Mouse (Mus musculus): ENCODE measurements around the gene Prim1. TPM values are rescaled to one million over a fixed set of nuclear protein-coding genes. Genes with fewer than 3 reads are reported as not detected.
A peak's percentile ranks its signal among the peaks of the same experiment; 100 is the strongest.

Prim1 gene
- total and polyA plus RNA-seq, 2 experiments from 2014 or later: 22.9 to 37.3 TPM

- H3K4me3 ChIP-seq (ENCODE audit: low read depth, low read length): peak overlapping the region; percentile 96
- no peaks in the 10 kb centered on the region for H3K9me3 ChIP-seq (ENCODE audit: low read length)
- peak overlapping the region; percentile 97 for H3K27ac ChIP-seq (ENCODE audit: low read depth, low read length)
- H3K36me3 ChIP-seq (ENCODE audit: insufficient read depth): peaks cover 25% of the 10 kb centered on the region
- H3K27me3 ChIP-seq (ENCODE audit: insufficient read depth, low read length): no peaks in the 10 kb centered on the region
- no peak for TF ChIP-seq CTCF (IDR thresholded peaks at IDR 0.05; ENCODE audit: low read depth)
- H3K4me2 ChIP-seq (ENCODE audit: low read depth): peak overlapping the region; percentile 66
- DNase-seq (peak; percentile 16), ATAC-seq (no peak)
- WGBS: 4% methylated on average over 10 of the region's 10 CpGs
- H3K4me1 ChIP-seq (ENCODE audit: insufficient read depth): peaks cover 20% of the 10 kb centered on the region; the same call in 1 of the 2 replicates
- H3K9ac ChIP-seq: peak overlapping the region; percentile 91
These were observed 21.9 kb downstream of the Prim1 start for GRCm38 (mm10) chr10:128036746-128037425.

DNA sequence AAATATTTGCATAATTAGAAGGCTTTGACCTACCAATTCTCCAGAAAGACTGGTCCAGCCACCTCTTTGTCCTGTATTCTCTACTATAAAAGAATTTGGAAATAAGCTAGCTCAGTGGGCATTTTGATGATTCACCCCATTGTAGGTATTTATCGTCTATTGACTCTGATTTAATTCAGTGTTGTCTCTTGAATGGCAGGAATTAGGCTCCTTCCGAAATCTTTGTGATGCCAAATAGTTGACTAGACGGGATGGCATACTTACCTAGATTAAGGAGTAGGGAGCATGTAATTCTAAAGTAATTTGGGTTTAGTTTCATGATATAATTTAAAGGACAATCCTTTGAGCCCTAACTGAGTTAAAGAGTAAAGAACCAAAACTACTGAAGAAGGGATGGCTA lies 23.0 kb downstream of the Prim1 start:
- Histone ChIP-seq H3K9me3 (ENCODE audit: low read length) (no peaks in the 10 kb centered on the region), H3K36me3 (ENCODE audit: insufficient read depth) (peaks cover 25% of the 10 kb centered on the region), H3K27ac (ENCODE audit: low read depth, low read length) (no peak overlapping the region), H3K4me1 (ENCODE audit: insufficient read depth) (peaks cover 20% of the 10 kb centered on the region; the same call in 1 of the 2 replicates), H3K9ac (0 out of 2 replicates have a peak overlapping the region, but pooled peaks have one; percentile 6), H3K4me3 (ENCODE audit: low read depth, low read length) (no peak overlapping the region), H3K4me2 (ENCODE audit: low read depth) (peak overlapping the region; percentile 13; the same call in 1 of the 2 replicates), H3K27me3 (ENCODE audit: insufficient read depth, low read length) (no peaks in the 10 kb centered on the region)
- TF ChIP-seq CTCF (IDR thresholded peaks at IDR 0.05; ENCODE audit: low read depth): no peak
- DNase-seq (no peak), ATAC-seq (no peak)
- 36% methylated on average over 3 of the region's 3 CpGs for WGBS

DNA sequence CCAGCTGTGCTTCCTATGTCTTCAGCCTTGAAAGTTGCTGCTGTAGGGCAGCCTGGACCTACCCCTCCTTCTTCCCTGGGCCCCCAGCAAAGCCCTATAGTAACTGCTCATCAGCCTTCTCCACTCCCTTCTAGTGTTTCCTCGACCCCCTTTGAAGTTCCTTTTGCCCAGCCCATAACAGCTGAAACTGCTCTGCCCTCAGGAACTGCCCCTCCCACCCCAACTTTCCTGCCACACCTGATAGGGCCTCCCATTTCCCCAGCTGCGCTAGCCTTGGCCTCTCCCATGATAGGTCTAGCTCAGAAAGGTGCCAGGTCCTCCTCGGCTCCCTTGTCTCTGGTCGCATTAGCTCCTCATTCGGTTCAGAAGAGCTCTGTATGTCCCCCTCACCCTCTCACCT lies 24.2 kb downstream of the Prim1 start:
- ATAC-seq: no peak
- no peak overlapping the region for H3K27ac ChIP-seq (ENCODE audit: low read depth, low read length)
- no peak for TF ChIP-seq CTCF (IDR thresholded peaks at IDR 0.05; ENCODE audit: low read depth)

GRCm38 (mm10) chr10:128039858-128040257 lies 24.9 kb downstream of the Prim1 start:
- H3K4me3 ChIP-seq (ENCODE audit: low read depth, low read length): no peak overlapping the region
- DNase-seq (no peak), ATAC-seq (no peak)
- no peaks in the 10 kb centered on the region for H3K9me3 ChIP-seq (ENCODE audit: low read length)
- no peak overlapping the region for H3K27ac ChIP-seq (ENCODE audit: low read depth, low read length)
- H3K36me3 ChIP-seq (ENCODE audit: insufficient read depth): peaks cover 42% of the 10 kb centered on the region
- TF ChIP-seq CTCF (IDR thresholded peaks at IDR 0.05; ENCODE audit: low read depth): no peak
- H3K27me3 ChIP-seq (ENCODE audit: insufficient read depth, low read length): no peaks in the 10 kb centered on the region
- 56% methylated on average over 3 of the region's 3 CpGs for WGBS
- no peak overlapping the region for H3K4me2 ChIP-seq (ENCODE audit: low read depth)
- no peak overlapping the region for H3K9ac ChIP-seq
- H3K4me1 ChIP-seq (ENCODE audit: insufficient read depth): peaks cover 17% of the 10 kb centered on the region; the same call in 1 of the 2 replicates

More for the DNA sequence above, 24.2 kb downstream of the Prim1 start:
- H3K9ac ChIP-seq: no peak overlapping the region
- peaks cover 20% of the 10 kb centered on the region; the same call in 1 of the 2 replicates for H3K4me1 ChIP-seq (ENCODE audit: insufficient read depth)
- no peak overlapping the region for H3K4me2 ChIP-seq (ENCODE audit: low read depth)
- DNase-seq: no peak
- no peak overlapping the region for H3K4me3 ChIP-seq (ENCODE audit: low read depth, low read length)
- H3K9me3 ChIP-seq (ENCODE audit: low read length): no peaks in the 10 kb centered on the region
- H3K36me3 ChIP-seq (ENCODE audit: insufficient read depth): peaks cover 35% of the 10 kb centered on the region
- WGBS: 71% methylated on average over 5 of the region's 5 CpGs
- H3K27me3 ChIP-seq (ENCODE audit: insufficient read depth, low read length): no peaks in the 10 kb centered on the region

DNA sequence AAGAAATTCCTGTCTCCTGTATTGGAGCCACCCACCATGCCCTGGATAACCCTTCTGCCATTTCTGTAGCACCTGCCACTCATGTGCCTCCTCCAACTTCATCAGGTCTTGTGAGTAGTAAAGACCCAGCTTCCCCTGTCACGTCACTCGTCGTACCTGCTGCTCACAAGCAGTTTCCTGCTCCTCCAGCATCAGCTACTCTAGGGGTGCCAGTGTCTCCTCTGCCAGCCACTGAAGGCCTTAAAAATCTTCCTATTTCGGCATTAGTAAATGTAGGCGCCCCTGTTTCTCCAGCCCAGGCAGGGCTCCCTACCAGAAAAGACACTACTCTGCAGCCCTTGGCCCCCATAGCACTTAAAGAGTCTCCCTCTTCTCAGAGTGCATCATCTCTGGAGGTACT lies 25.3 kb downstream of the Prim1 start:
- peaks cover 46% of the 10 kb centered on the region for H3K36me3 ChIP-seq (ENCODE audit: insufficient read depth)
- H3K27ac ChIP-seq (ENCODE audit: low read depth, low read length): no peak overlapping the region
- peaks cover 15% of the 10 kb centered on the region; the same call in 1 of the 2 replicates for H3K4me1 ChIP-seq (ENCODE audit: insufficient read depth)
- ATAC-seq: no peak
- 90% methylated on average over 5 of the region's 5 CpGs for WGBS
- H3K4me3 ChIP-seq (ENCODE audit: low read depth, low read length): no peak overlapping the region
- no peak overlapping the region for H3K4me2 ChIP-seq (ENCODE audit: low read depth)
- DNase-seq: no peak
- no peaks in the 10 kb centered on the region for H3K27me3 ChIP-seq (ENCODE audit: insufficient read depth, low read length)
- no peak overlapping the region for H3K9ac ChIP-seq
- no peaks in the 10 kb centered on the region for H3K9me3 ChIP-seq (ENCODE audit: low read length)
- no peak for TF ChIP-seq CTCF (IDR thresholded peaks at IDR 0.05; ENCODE audit: low read depth)

- TF ChIP-seq CTCF (IDR thresholded peaks at IDR 0.05; ENCODE audit: low read depth): no peak
- Histone ChIP-seq H3K4me1 (ENCODE audit: insufficient read depth) (peaks cover 15% of the 10 kb centered on the region; the same call in 1 of the 2 replicates), H3K27me3 (ENCODE audit: insufficient read depth, low read length) (no peaks in the 10 kb centered on the region), H3K4me3 (ENCODE audit: low read depth, low read length) (no peak overlapping the region), H3K9ac (no peak overlapping the region), H3K36me3 (ENCODE audit: insufficient read depth) (peaks cover 58% of the 10 kb centered on the region), H3K9me3 (ENCODE audit: low read length) (no peaks in the 10 kb centered on the region), H3K4me2 (ENCODE audit: low read depth) (no peak overlapping the region), H3K27ac (ENCODE audit: low read depth, low read length) (no peak overlapping the region)
- WGBS: 73% methylated on average over 4 of the region's 4 CpGs
- ATAC-seq: no peak
- no peak for DNase-seq
These were observed 26.7 kb downstream of the Prim1 start for GRCm38 (mm10) chr10:128041636-128042035.

- no peak overlapping the region for H3K9ac ChIP-seq
- no peak for TF ChIP-seq CTCF (IDR thresholded peaks at IDR 0.05; ENCODE audit: low read depth)
- no peak overlapping the region for H3K27ac ChIP-seq (ENCODE audit: low read depth, low read length)
- H3K36me3 ChIP-seq (ENCODE audit: insufficient read depth): peaks cover 65% of the 10 kb centered on the region
- no peak overlapping the region for H3K4me3 ChIP-seq (ENCODE audit: low read depth, low read length)
- 92% methylated on average over 3 of the region's 3 CpGs for WGBS
- H3K9me3 ChIP-seq (ENCODE audit: low read length): no peaks in the 10 kb centered on the region
- peaks cover 6% of the 10 kb centered on the region; the same call in 1 of the 2 replicates for H3K4me1 ChIP-seq (ENCODE audit: insufficient read depth)
- ATAC-seq (no peak), DNase-seq (no peak)
- H3K27me3 ChIP-seq (ENCODE audit: insufficient read depth, low read length): no peaks in the 10 kb centered on the region
- H3K4me2 ChIP-seq (ENCODE audit: low read depth): no peak overlapping the region
These were observed 27.5 kb downstream of the Prim1 start for GRCm38 (mm10) chr10:128042466-128042865.
